Mouse (Mus musculus) hindbrain, embryonic 14.5 days (tissue): Measurements from ENCODE around the gene Ppp2r1b. TPM values are rescaled to one million over a fixed set of nuclear protein-coding genes. Genes with fewer than 3 reads are reported as not detected.

ENCODE experiments used
- ATAC-seq: fragments of 200-750 bp; cut with Nextera tagmentation; 2 replicates; pipeline ENCODE4 v1.8.0; 2017; ENCODE audit warnings: moderate number of reproducible peaks, mild to moderate bottlenecking, moderate TSS enrichment, moderate library complexity; ENCODE audit not compliant: low FRiP score
- DNase-seq: peaks from one replicate; pipeline ENCODE4 v3.0.0-alpha.2; 2015; ENCODE audit warnings: low spot score
- H3K27ac ChIP-seq: fragments of 300-500 bp; sonication (generic); 2 replicates; pipeline ENCODE4 v1.5.1; 2014; ENCODE audit warnings: mild to moderate bottlenecking, moderate library complexity
- H3K27me3 ChIP-seq: fragments of 300-500 bp; sonication (generic); 2 replicates; pipeline ENCODE4 v1.6.1; 2014; ENCODE audit warnings: mild to moderate bottlenecking, low read length, mixed read lengths; ENCODE audit not compliant: control insufficient read depth, insufficient read depth
- H3K36me3 ChIP-seq: fragments of 300-500 bp; sonication (generic); replicated peaks from 2 replicates; pipeline ENCODE4 v1.6.1; 2014; ENCODE audit not compliant: control insufficient read depth, insufficient read depth
- H3K4me1 ChIP-seq: fragments of 300-500 bp; sonication (generic); replicated peaks from 2 replicates; pipeline ENCODE4 v1.6.1; 2014; ENCODE audit warnings: antibody characterized with exemption, low read length, mixed read lengths; ENCODE audit not compliant: control insufficient read depth, insufficient read depth
- H3K4me2 ChIP-seq: fragments of 300-500 bp; sonication (generic); replicated peaks from 2 replicates; pipeline ENCODE4 v1.6.1; 2014; ENCODE audit warnings: mild to moderate bottlenecking, moderate library complexity
- H3K4me3 ChIP-seq: fragments of 300-500 bp; sonication (generic); replicated peaks from 2 replicates; pipeline ENCODE4 v1.5.1; 2014; ENCODE audit warnings: mild to moderate bottlenecking, low read length
- H3K9ac ChIP-seq: fragments of 300-500 bp; sonication (generic); 2 replicates; pipeline ENCODE4 v1.6.1; 2014
- H3K9me3 ChIP-seq: fragments of 300-500 bp; sonication (generic); 2 replicates; pipeline ENCODE4 v1.6.1; 2016; ENCODE audit warnings: low read length; ENCODE audit not compliant: control insufficient read depth
- WGBS: fragments of 180-500 bp; shearing (Covaris S2); extraction: QIAGEN DNeasy Blood & Tissue Kit; methylation state at CpG from one replicate; pipeline ENCODE4 v1.1.7; 2014; 5-methylcytosine and 5-hydroxymethylcytosine counted together
- polyA plus RNA-seq: library from polyadenylated mRNA; unstranded; fragments of >200 nt; fragmentation: Nextera tagmentation; extraction: Ambion mirVana; gene quantifications from 2 replicates; pipeline ENCODE4 v1.2.1, GENCODE M21; 2014

The Ppp2r1b gene
- polyA plus RNA-seq: 49.0 and 55.3 TPM in 2 replicates

- ATAC-seq (no peak), DNase-seq (no peak)
- H3K27me3 ChIP-seq: no peaks in the 10 kb centered on the region
- H3K9me3 ChIP-seq: no peaks in the 10 kb centered on the region
- no peak within 1 kb of the TSS for H3K9ac ChIP-seq
- WGBS: 95% methylated on average over 3 of the region's 3 CpGs
- H3K27ac ChIP-seq: no peak within 1 kb of the TSS
- no peaks in the 10 kb centered on the region for H3K4me1 ChIP-seq
- H3K4me2 ChIP-seq: no peak within 1 kb of the TSS
- peaks cover 31% of the 10 kb centered on the region for H3K36me3 ChIP-seq
- no peak within 1 kb of the TSS for H3K4me3 ChIP-seq
These were observed at the start of gene Ppp2r1b for GRCm38 (mm10) chr9:50845081-50845480. TSS of gene Ppp2r1b (plus strand) at chr9:50845301.

- DNase-seq (no peak), ATAC-seq (no peak)
- no peak overlapping the region for H3K9ac ChIP-seq
- H3K4me3 ChIP-seq: no peak overlapping the region
- WGBS: 92% methylated on average over 8 of the region's 8 CpGs
- no peak overlapping the region for H3K27ac ChIP-seq
- H3K4me1 ChIP-seq: no peaks in the 10 kb centered on the region
- peaks cover 88% of the 10 kb centered on the region for H3K36me3 ChIP-seq
- H3K4me2 ChIP-seq: no peak overlapping the region
- H3K9me3 ChIP-seq: no peaks in the 10 kb centered on the region
- no peaks in the 10 kb centered on the region for H3K27me3 ChIP-seq
These were observed 48.3 kb upstream of the Ppp2r1b start for GRCm38 (mm10) chr9:50796776-50797175.

- DNase-seq: no peak
- Histone ChIP-seq H3K4me2 (no peak overlapping the region), H3K9me3 (no peaks in the 10 kb centered on the region), H3K27me3 (no peaks in the 10 kb centered on the region), H3K9ac (no peak overlapping the region), H3K4me1 (no peaks in the 10 kb centered on the region), H3K36me3 (peaks cover 88% of the 10 kb centered on the region), H3K27ac (no peak overlapping the region), H3K4me3 (no peak overlapping the region)
- WGBS: 97% methylated on average over 7 of the region's 7 CpGs
- ATAC-seq: no peak
These were observed 47.5 kb upstream of the Ppp2r1b start for GRCm38 (mm10) chr9:50797641-50798040.

GRCm38 (mm10) chr9:50798368-50798767 is 46.7 kb upstream of the Ppp2r1b start:
- 90% methylated on average over 5 of the region's 5 CpGs for WGBS
- Histone ChIP-seq H3K4me3 (no peak overlapping the region), H3K36me3 (peaks cover 89% of the 10 kb centered on the region), H3K4me1 (no peaks in the 10 kb centered on the region), H3K9ac (no peak overlapping the region), H3K27me3 (no peaks in the 10 kb centered on the region), H3K27ac (no peak overlapping the region), H3K9me3 (no peaks in the 10 kb centered on the region), H3K4me2 (no peak overlapping the region)
- no peak for DNase-seq
- no peak for ATAC-seq

GRCm38 (mm10) chr9:50800985-50801384 is 44.1 kb upstream of the Ppp2r1b start:
- peaks cover 91% of the 10 kb centered on the region for H3K36me3 ChIP-seq

GRCm38 (mm10) chr9:50803055-50803671 is 41.9 kb upstream of the Ppp2r1b start:
- H3K9ac ChIP-seq: no peak overlapping the region
- H3K27me3 ChIP-seq: no peaks in the 10 kb centered on the region
- peaks cover 92% of the 10 kb centered on the region for H3K36me3 ChIP-seq
- DNase-seq (no peak), ATAC-seq (no peak)
- H3K27ac ChIP-seq: no peak overlapping the region
- H3K4me1 ChIP-seq: no peaks in the 10 kb centered on the region
- H3K4me3 ChIP-seq: no peak overlapping the region
- 87% methylated on average over 7 of the region's 7 CpGs for WGBS
- no peak overlapping the region for H3K4me2 ChIP-seq
- H3K9me3 ChIP-seq: no peaks in the 10 kb centered on the region

More at GRCm38 (mm10) chr9:50800985-50801384, 44.1 kb upstream of the Ppp2r1b start:
- no peak overlapping the region for H3K9ac ChIP-seq
- H3K9me3 ChIP-seq: no peaks in the 10 kb centered on the region
- H3K27ac ChIP-seq: no peak overlapping the region
- no peak overlapping the region for H3K4me2 ChIP-seq
- ATAC-seq: no peak
- H3K4me3 ChIP-seq: no peak overlapping the region
- no peaks in the 10 kb centered on the region for H3K4me1 ChIP-seq
- WGBS: 73% methylated on average over 2 of the region's 2 CpGs
- DNase-seq: peak; percentile 31
- H3K27me3 ChIP-seq: no peaks in the 10 kb centered on the region

- H3K36me3 ChIP-seq: peaks cover 91% of the 10 kb centered on the region
- no peak overlapping the region for H3K27ac ChIP-seq
- 68% methylated on average over 6 of the region's 6 CpGs for WGBS
These were observed 36.6 kb upstream of the Ppp2r1b start for GRCm38 (mm10) chr9:50808471-50808870.

GRCm38 (mm10) chr9:50809146-50809545 is 36.0 kb upstream of the Ppp2r1b start:
- no peak overlapping the region for H3K4me2 ChIP-seq
- ATAC-seq (no peak), DNase-seq (no peak)
- H3K9me3 ChIP-seq: no peaks in the 10 kb centered on the region
- no peak overlapping the region for H3K27ac ChIP-seq
- H3K36me3 ChIP-seq: peaks cover 91% of the 10 kb centered on the region
- no peaks in the 10 kb centered on the region for H3K27me3 ChIP-seq
- no peaks in the 10 kb centered on the region for H3K4me1 ChIP-seq
- WGBS: 92% methylated on average over 13 of the region's 13 CpGs
- no peak overlapping the region for H3K9ac ChIP-seq
- H3K4me3 ChIP-seq: no peak overlapping the region

More at GRCm38 (mm10) chr9:50808471-50808870, 36.6 kb upstream of the Ppp2r1b start:
- Histone ChIP-seq H3K4me3 (no peak overlapping the region), H3K9ac (no peak overlapping the region), H3K27me3 (no peaks in the 10 kb centered on the region), H3K4me1 (no peaks in the 10 kb centered on the region), H3K9me3 (no peaks in the 10 kb centered on the region), H3K4me2 (no peak overlapping the region)
- ATAC-seq (no peak), DNase-seq (no peak)

GRCm38 (mm10) chr9:50811187-50811586 is 33.9 kb upstream of the Ppp2r1b start:
- Histone ChIP-seq H3K27me3 (no peaks in the 10 kb centered on the region), H3K4me2 (no peak overlapping the region), H3K9ac (no peak overlapping the region), H3K27ac (no peak overlapping the region), H3K4me3 (no peak overlapping the region), H3K9me3 (no peaks in the 10 kb centered on the region), H3K36me3 (peaks cover 78% of the 10 kb centered on the region), H3K4me1 (no peaks in the 10 kb centered on the region)
- no peak for DNase-seq
- ATAC-seq: no peak
- 98% methylated on average over 7 of the region's 7 CpGs for WGBS

- Histone ChIP-seq H3K36me3 (peaks cover 78% of the 10 kb centered on the region), H3K27ac (no peak overlapping the region), H3K4me1 (no peaks in the 10 kb centered on the region), H3K9me3 (no peaks in the 10 kb centered on the region), H3K4me3 (no peak overlapping the region), H3K9ac (no peak overlapping the region), H3K4me2 (no peak overlapping the region), H3K27me3 (no peaks in the 10 kb centered on the region)
- ATAC-seq (no peak), DNase-seq (no peak)
- WGBS: 90% methylated on average over 2 of the region's 2 CpGs
These were observed 33.4 kb upstream of the Ppp2r1b start for GRCm38 (mm10) chr9:50811746-50812145.
